Mouse (Mus musculus) 3T3-L1 (cell line): ENCODE results near the gene Myl9.
"Not testable (repeated sequence)": the region's sequence is repeated elsewhere in the genome, so short reads cannot be mapped to it uniquely, and the experiment has no call there.

ENCODE experiments used
- DNase-seq: peaks from one replicate; pipeline ENCODE4 v3.0.0-alpha.2; 2015; ENCODE audit warnings: low read depth, low spot score

The Myl9 gene

GRCm38 (mm10) chr2:156784016-156784585 is 8.9 kb downstream of the Myl9 start:
- no peak for DNase-seq

- DNase-seq: no peak
These were observed 9.7 kb downstream of the Myl9 start for GRCm38 (mm10) chr2:156784891-156785290.

GRCm38 (mm10) chr2:156786369-156786768 is 11.1 kb downstream of the Myl9 start:
- DNase-seq: not testable (repeated sequence)

- no peak for DNase-seq
These were observed 12.0 kb downstream of the Myl9 start for GRCm38 (mm10) chr2:156787090-156787775.

- DNase-seq: peak; percentile 33
These were observed 12.5 kb downstream of the Myl9 start for GRCm38 (mm10) chr2:156787776-156788105.

- DNase-seq: no peak
These were observed 13.6 kb downstream of the Myl9 start for GRCm38 (mm10) chr2:156788836-156789235.

- no peak for DNase-seq
These were observed 23.3 kb downstream of the Myl9 start for GRCm38 (mm10) chr2:156798516-156798915.

- DNase-seq: no peak
These were observed 25.8 kb downstream of the Myl9 start for GRCm38 (mm10) chr2:156801045-156801444.

GRCm38 (mm10) chr2:156802116-156802515 is 26.9 kb downstream of the Myl9 start:
- not testable (repeated sequence) for DNase-seq

- DNase-seq: no peak
These were observed 28.6 kb downstream of the Myl9 start for GRCm38 (mm10) chr2:156803698-156804372.

GRCm38 (mm10) chr2:156804589-156804988 is 29.4 kb downstream of the Myl9 start:
- no peak for DNase-seq

- DNase-seq: no peak
These were observed 31.7 kb downstream of the Myl9 start for GRCm38 (mm10) chr2:156806886-156807285.

- DNase-seq: peak; percentile 89
These were observed 34.4 kb downstream of the Myl9 start for GRCm38 (mm10) chr2:156809579-156809978.

GRCm38 (mm10) chr2:156810716-156811115 is 35.5 kb downstream of the Myl9 start:
- DNase-seq: peak; percentile 53

GRCm38 (mm10) chr2:156811556-156811955 is 36.3 kb downstream of the Myl9 start:
- no peak for DNase-seq

GRCm38 (mm10) chr2:156814344-156814801 is 39.2 kb downstream of the Myl9 start:
- DNase-seq: no peak

- no peak for DNase-seq
These were observed 39.7 kb downstream of the Myl9 start for GRCm38 (mm10) chr2:156814893-156815292.

GRCm38 (mm10) chr2:156815412-156815811 is 40.2 kb downstream of the Myl9 start:
- DNase-seq: no peak

- DNase-seq: no peak
These were observed 40.9 kb downstream of the Myl9 start for GRCm38 (mm10) chr2:156816116-156816515.

GRCm38 (mm10) chr2:156825128-156825527 is 49.9 kb downstream of the Myl9 start:
- not testable (repeated sequence) for DNase-seq
